Mouse (Mus musculus): Measurements from ENCODE around the gene Gin1. TPM values are rescaled to one million over a fixed set of nuclear protein-coding genes. Genes with fewer than 3 reads are reported as not detected.
"Not testable (repeated sequence)": the region's sequence is repeated elsewhere in the genome, so short reads cannot be mapped to it uniquely, and the experiment has no call there.

Gene Gin1
- polyA plus RNA-seq, 1 experiment = 4.0 TPM

GRCm38 (mm10) chr1:97754392-97754791, 15.6 kb upstream of the Gin1 start:
- Histone ChIP-seq H3K4me2 (ENCODE audit: low read depth) (no peak overlapping the region), H3K4me3 (no peak overlapping the region), H3K27me3 (ENCODE audit: control insufficient read depth, insufficient read depth, insufficient read length) (no peaks in the 10 kb centered on the region), H3K36me3 (ENCODE audit: control insufficient read depth, insufficient read depth) (peaks cover 16% of the 10 kb centered on the region), H3K79me2 (ENCODE audit: control insufficient read depth, insufficient read depth) (no peaks in the 10 kb centered on the region), H3ac (ENCODE audit: control insufficient read depth, insufficient read length) (no peak overlapping the region)
- peak in 2 of 3 experiments; percentile 4 to 77 for TF ChIP-seq MYOG (IDR thresholded peaks at IDR 0.05; ENCODE audit: control insufficient read depth in 1 of 3, insufficient read depth in 1 of 3, insufficient read length in 2 of 3, low read depth in 2 of 3)
- TF ChIP-seq MYOD1 (IDR thresholded peaks at IDR 0.05; ENCODE audit: control insufficient read depth in 1 of 3, insufficient read length in 2 of 3, low read depth in 2 of 3) = peak in 2 of 3 experiments; percentile 25 to 27
- TF ChIP-seq POLR2A (IDR thresholded peaks at IDR 0.05; ENCODE audit: insufficient read length, low read depth) = no peak
- no peak for TF ChIP-seq E2F4 (IDR thresholded peaks at IDR 0.05; ENCODE audit: insufficient read depth)
- no peak for TF ChIP-seq CEBPB (IDR thresholded peaks at IDR 0.05; ENCODE audit: insufficient read depth, poor library complexity, severe bottlenecking)
- TF ChIP-seq REST (IDR thresholded peaks at IDR 0.05; ENCODE audit: insufficient read depth, insufficient read length) = no peak
- no peak for TF ChIP-seq MAX (IDR thresholded peaks at IDR 0.05; ENCODE audit: low read depth)

GRCm38 (mm10) chr1:97759841-97760240, 10.1 kb upstream of the Gin1 start:
- Histone ChIP-seq H3K4me2 (ENCODE audit: low read depth) (no peak overlapping the region), H3K79me2 (ENCODE audit: control insufficient read depth, insufficient read depth) (peaks cover 8% of the 10 kb centered on the region), H3K4me3 (no peak overlapping the region), H3ac (ENCODE audit: control insufficient read depth, insufficient read length) (no peak overlapping the region), H3K36me3 (ENCODE audit: control insufficient read depth, insufficient read depth) (peaks cover 16% of the 10 kb centered on the region), H3K27me3 (ENCODE audit: control insufficient read depth, insufficient read depth, insufficient read length) (no peaks in the 10 kb centered on the region)
- no peak for TF ChIP-seq SRF (IDR thresholded peaks at IDR 0.05; ENCODE audit: control insufficient read depth, insufficient read length, low read depth)
- TF ChIP-seq MYOD1 (IDR thresholded peaks at IDR 0.05; ENCODE audit: control insufficient read depth in 1 of 3, insufficient read length in 2 of 3, low read depth in 2 of 3) = no peak
- TF ChIP-seq POLR2AphosphoS2 (IDR thresholded peaks at IDR 0.05; ENCODE audit: insufficient read length, low read depth) = no peak
- TF ChIP-seq TCF3 (IDR thresholded peaks at IDR 0.05; ENCODE audit: insufficient read length, low read depth) = no peak
- TF ChIP-seq MAX (IDR thresholded peaks at IDR 0.05; ENCODE audit: low read depth) = no peak
- no peak for TF ChIP-seq TCF12 (IDR thresholded peaks at IDR 0.05; ENCODE audit: insufficient read depth, poor library complexity, severe bottlenecking)
- no peak for TF ChIP-seq CEBPB (IDR thresholded peaks at IDR 0.05; ENCODE audit: insufficient read depth, poor library complexity, severe bottlenecking)
- no peak for TF ChIP-seq POLR2A (IDR thresholded peaks at IDR 0.05; ENCODE audit: insufficient read length, low read depth)
- no peak for TF ChIP-seq REST (IDR thresholded peaks at IDR 0.05; ENCODE audit: insufficient read depth, insufficient read length)

DNA sequence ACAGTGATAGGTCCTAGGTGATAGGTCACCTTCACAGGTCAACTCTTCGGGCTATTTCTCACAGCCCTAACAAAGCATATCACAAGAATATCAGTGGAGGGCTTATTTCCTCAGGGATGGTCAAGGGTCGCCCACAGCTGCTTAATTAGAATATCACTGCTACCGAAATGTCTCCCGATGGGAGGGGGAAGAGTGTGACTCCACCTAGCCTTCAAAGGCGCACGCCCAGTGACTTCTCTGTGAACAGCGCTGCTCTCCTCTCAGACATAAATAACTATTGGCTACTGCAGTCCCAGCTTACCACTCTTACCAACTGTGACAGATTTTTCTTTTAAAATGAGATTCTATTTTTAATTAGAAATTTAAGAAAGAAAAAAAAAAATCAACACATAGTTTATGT, 9.4 kb upstream of the Gin1 start:
- Histone ChIP-seq H3K36me3 (ENCODE audit: control insufficient read depth, insufficient read depth) (peaks cover 12% of the 10 kb centered on the region), H3K4me3 (no peak overlapping the region), H3K27me3 (ENCODE audit: control insufficient read depth, insufficient read depth, insufficient read length) (no peaks in the 10 kb centered on the region), H3K4me2 (ENCODE audit: low read depth) (no peak overlapping the region), H3K79me2 (ENCODE audit: control insufficient read depth, insufficient read depth) (peaks cover 13% of the 10 kb centered on the region), H3ac (ENCODE audit: control insufficient read depth, insufficient read length) (no peak overlapping the region)
- TF ChIP-seq USF1 (IDR thresholded peaks at IDR 0.05; ENCODE audit: low read depth) = no peak
- no peak for TF ChIP-seq MYOG (IDR thresholded peaks at IDR 0.05; ENCODE audit: control insufficient read depth in 1 of 3, insufficient read depth in 1 of 3, insufficient read length in 2 of 3, low read depth in 2 of 3)
- no peak for TF ChIP-seq SRF (IDR thresholded peaks at IDR 0.05; ENCODE audit: control insufficient read depth, insufficient read length, low read depth)
- TF ChIP-seq REST (IDR thresholded peaks at IDR 0.05; ENCODE audit: insufficient read depth, insufficient read length) = no peak
- TF ChIP-seq POLR2AphosphoS2 (IDR thresholded peaks at IDR 0.05; ENCODE audit: insufficient read length, low read depth) = no peak
- TF ChIP-seq POLR2A (IDR thresholded peaks at IDR 0.05; ENCODE audit: insufficient read length, low read depth) = no peak
- no peak for TF ChIP-seq MYOD1 (IDR thresholded peaks at IDR 0.05; ENCODE audit: control insufficient read depth in 1 of 3, insufficient read length in 2 of 3, low read depth in 2 of 3)
- TF ChIP-seq CEBPB (IDR thresholded peaks at IDR 0.05; ENCODE audit: insufficient read depth, poor library complexity, severe bottlenecking) = no peak
- TF ChIP-seq MAX (IDR thresholded peaks at IDR 0.05; ENCODE audit: low read depth) = no peak
- TF ChIP-seq E2F4 (IDR thresholded peaks at IDR 0.05; ENCODE audit: insufficient read depth) = no peak
- no peak for TF ChIP-seq TCF12 (IDR thresholded peaks at IDR 0.05; ENCODE audit: insufficient read depth, poor library complexity, severe bottlenecking)
- TF ChIP-seq TCF3 (IDR thresholded peaks at IDR 0.05; ENCODE audit: insufficient read length, low read depth) = no peak

DNA sequence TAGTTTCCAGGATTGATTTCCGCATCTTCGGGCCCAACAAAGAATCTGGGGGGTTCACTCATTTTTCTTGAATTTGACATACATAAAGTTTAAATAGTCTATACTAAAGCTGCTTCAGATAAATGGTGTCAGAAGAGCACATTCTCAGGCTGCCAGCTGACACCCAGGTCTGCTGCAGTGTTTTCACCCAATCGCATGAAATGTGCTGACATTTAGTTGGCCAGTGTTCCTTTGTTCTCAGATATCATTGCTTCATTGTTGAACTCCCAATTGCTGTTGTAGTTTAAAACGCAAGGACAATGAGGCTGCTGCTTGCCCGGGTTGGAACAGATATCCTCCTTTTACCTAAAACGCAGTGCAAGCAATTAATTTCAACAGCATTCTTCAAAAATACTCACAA, 8.5 kb upstream of the Gin1 start:
- Histone ChIP-seq H3ac (ENCODE audit: control insufficient read depth, insufficient read length) (no peak overlapping the region), H3K27me3 (ENCODE audit: control insufficient read depth, insufficient read depth, insufficient read length) (no peaks in the 10 kb centered on the region), H3K79me2 (ENCODE audit: control insufficient read depth, insufficient read depth) (peaks cover 21% of the 10 kb centered on the region), H3K4me3 (no peak overlapping the region), H3K4me2 (ENCODE audit: low read depth) (no peak overlapping the region), H3K36me3 (ENCODE audit: control insufficient read depth, insufficient read depth) (peaks cover 4% of the 10 kb centered on the region)
- TF ChIP-seq REST (IDR thresholded peaks at IDR 0.05; ENCODE audit: insufficient read depth, insufficient read length) (no peak), SRF (IDR thresholded peaks at IDR 0.05; ENCODE audit: control insufficient read depth, insufficient read length, low read depth) (no peak), USF1 (IDR thresholded peaks at IDR 0.05; ENCODE audit: low read depth) (no peak), POLR2AphosphoS2 (IDR thresholded peaks at IDR 0.05; ENCODE audit: insufficient read length, low read depth) (no peak), MYOG (IDR thresholded peaks at IDR 0.05; ENCODE audit: control insufficient read depth in 1 of 3, insufficient read depth in 1 of 3, insufficient read length in 2 of 3, low read depth in 2 of 3) (no peak), TCF3 (IDR thresholded peaks at IDR 0.05; ENCODE audit: insufficient read length, low read depth) (no peak), POLR2A (IDR thresholded peaks at IDR 0.05; ENCODE audit: insufficient read length, low read depth) (no peak), TCF12 (IDR thresholded peaks at IDR 0.05; ENCODE audit: insufficient read depth, poor library complexity, severe bottlenecking) (no peak), MYOD1 (IDR thresholded peaks at IDR 0.05; ENCODE audit: control insufficient read depth in 1 of 3, insufficient read length in 2 of 3, low read depth in 2 of 3) (no peak)

GRCm38 (mm10) chr1:97765712-97766111, 4.3 kb upstream of the Gin1 start:
- H3K79me2 ChIP-seq (ENCODE audit: control insufficient read depth, insufficient read depth) = peaks cover 50% of the 10 kb centered on the region
- H3K4me2 ChIP-seq (ENCODE audit: low read depth); H3K4me3 ChIP-seq; H3K27me3 ChIP-seq (ENCODE audit: control insufficient read depth, insufficient read depth, insufficient read length); H3ac ChIP-seq (ENCODE audit: control insufficient read depth, insufficient read length); H3K36me3 ChIP-seq (ENCODE audit: control insufficient read depth, insufficient read depth): not testable (repeated sequence)

Measured in myocyte (in vitro differentiated cells).